Mouse (Mus musculus) liver, postnatal 0 days (tissue): ENCODE results near the gene Olfr1331.

Source experiments
- CTCF ChIP-seq: sonication (generic); IDR thresholded peaks from 2 replicates; pipeline ENCODE4 v1.5.1; 2016; ENCODE audit warnings: antibody characterized with exemption, low read depth
- EP300 ChIP-seq: IDR thresholded peaks from 2 replicates; pipeline ENCODE4 v1.6.1; 2016; ENCODE audit warnings: antibody characterized with exemption, low read depth, mild to moderate bottlenecking

DNA sequence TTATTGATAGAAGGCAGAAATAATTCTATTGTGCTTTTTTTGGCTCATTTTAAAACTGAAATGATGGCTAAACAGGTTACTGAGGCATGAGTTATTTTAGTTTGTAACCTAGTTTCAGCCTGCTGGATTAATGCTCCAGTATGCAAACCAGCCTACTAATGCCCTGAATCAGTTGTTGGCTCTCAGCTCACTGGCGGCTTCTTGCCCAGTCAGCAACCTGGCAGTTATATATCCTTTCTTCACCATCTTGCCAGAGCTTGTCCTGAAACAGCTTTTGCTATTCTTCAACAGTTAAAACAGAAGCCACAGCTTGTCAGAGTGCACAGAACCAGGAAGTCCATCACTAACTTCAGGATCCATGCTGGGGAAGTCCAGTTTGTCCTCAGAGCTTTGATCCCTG, 45.5 kb upstream of the Olfr1331 start:
- TF ChIP-seq EP300 (no peak), CTCF (no peak)
